8 mouse cellular contexts compared by ENCODE assay signal in genomic region chr16:13781216-13781615, GRCm38 (mm10). TPM values are rescaled to one million over a fixed set of nuclear protein-coding genes. Genes with fewer than 3 reads are reported as not detected.
DNase-seq lines count a peak whose midpoint lies in the region; ATAC-seq and TF ChIP-seq lines count a peak whose summit lies in the region.

No protein-coding gene starts in this region.

- WGBS in liver, embryonic 12.5 days (ENCODE audit: insufficient replicate concordance) = 14% methylated on average over 8 of the region's 8 CpGs
- 57% methylated on average over 8 of the region's 8 CpGs for WGBS in thymus, adult 2 months

- H3K4me2 ChIP-seq in liver, embryonic 12.5 days = peak overlapping the region; percentile 84

- H3K4me1 ChIP-seq in embryonic fibroblast, embryonic 13.5 days (ENCODE audit: control insufficient read depth, insufficient read depth, low read length) = peaks cover 3% of the 10 kb centered on the region
- H3K4me1 ChIP-seq in liver, embryonic 12.5 days = peaks cover 22% of the 10 kb centered on the region
- H3K4me1 ChIP-seq in thymus, adult 2 months (replicated peaks; ENCODE audit: control insufficient read depth, insufficient read depth, low read length) = peaks cover 11% of the 10 kb centered on the region

- ATAC-seq in liver, embryonic 12.5 days = peak; percentile 56
- no peak for ATAC-seq in frontal cortex, adult (ENCODE audit: low TSS enrichment)

- H3K9ac ChIP-seq in liver, embryonic 12.5 days = peak overlapping the region; percentile 94

- peaks cover 8% of the 10 kb centered on the region; the same call in 1 of the 2 replicates for H3K9me3 ChIP-seq in liver, embryonic 12.5 days (replicated peaks)

- no peak for TF ChIP-seq CTCF in embryonic fibroblast, embryonic 13.5 days (IDR thresholded peaks at IDR 0.05; ENCODE audit: borderline replicate concordance, insufficient read depth, low read length)
- TF ChIP-seq CTCF in thymus, adult 2 months (IDR thresholded peaks at IDR 0.05; ENCODE audit: borderline replicate concordance, control insufficient read depth, extremely low read depth, insufficient read depth, low read length, poor library complexity) = no peak

- TF ChIP-seq POLR2A in embryonic fibroblast, embryonic 13.5 days (IDR thresholded peaks at IDR 0.05; ENCODE audit: low read depth, low read length) = no peak
- TF ChIP-seq POLR2A in thymus, adult 2 months (IDR thresholded peaks at IDR 0.05; ENCODE audit: control insufficient read depth, extremely low read depth, insufficient read depth, low read length, poor library complexity) = no peak

- peak overlapping the region; percentile 94 for H3K4me3 ChIP-seq in embryonic fibroblast, embryonic 13.5 days (ENCODE audit: insufficient read depth, low read length)
- peak overlapping the region; percentile 87 for H3K4me3 ChIP-seq in liver, embryonic 12.5 days
- no peak overlapping the region for H3K4me3 ChIP-seq in thymus, adult 2 months (ENCODE audit: control insufficient read depth, insufficient read depth, low read length)

- peak; percentile 24 for DNase-seq in cerebellum, adult 9-10 months
- DNase-seq in cerebellum, postnatal 4 days (ENCODE audit: low spot score in 2 of 2) = no peak
- peak; percentile 20 for DNase-seq in 3134 (ENCODE audit: extremely low read depth, insufficient read length, low spot score)
- no peak for DNase-seq in right cerebral cortex, postnatal 25 days
- no peak for DNase-seq in thymus, adult 2 months

- H3K27me3 ChIP-seq in liver, embryonic 12.5 days (replicated peaks) = no peaks in the 10 kb centered on the region
- H3K27me3 ChIP-seq in thymus, adult 2 months (ENCODE audit: control insufficient read depth, insufficient read depth, low read length) = no peaks in the 10 kb centered on the region

- H3K36me3 ChIP-seq in liver, embryonic 12.5 days = peaks cover 45% of the 10 kb centered on the region
- H3K36me3 ChIP-seq in thymus, adult 2 months (ENCODE audit: control insufficient read depth, insufficient read depth, low read length) = peaks cover 19% of the 10 kb centered on the region

- H3K27ac ChIP-seq in embryonic fibroblast, embryonic 13.5 days (ENCODE audit: insufficient read depth, low read length) = no peak overlapping the region
- H3K27ac ChIP-seq in liver, embryonic 12.5 days = peak overlapping the region; percentile 86; the same call in 1 of the 2 replicates
- no peak overlapping the region for H3K27ac ChIP-seq in thymus, adult 2 months (ENCODE audit: control insufficient read depth, insufficient read depth, low read length)

RNA-seq across cellular contexts. Expression of gene Rrn3, which starts 0.7 kb away (rescaled TPM):
- 52.4 and 52.5 TPM in 2 replicates for polyA plus RNA-seq in embryonic fibroblast, embryonic 13.5 days (2011; ENCODE audit: insufficient read length, low read depth, missing spikeins)
- polyA plus RNA-seq in liver, embryonic 12.5 days (2016; fragmentation: Nextera tagmentation; extraction: Ambion mirVana) = 48.7 and 49.8 TPM in 2 replicates
- 13.6 and 14.6 TPM in 2 replicates for polyA plus RNA-seq in thymus, adult 2 months (2012; rRNA removed)

RNA-seq across cellular contexts. Expression of gene Ntan1, which starts 37.4 kb away (rescaled TPM):
- 73.3 and 82.0 TPM in 2 replicates for polyA plus RNA-seq in embryonic fibroblast, embryonic 13.5 days (2011; ENCODE audit: insufficient read length, low read depth, missing spikeins)
- 51.8 and 58.0 TPM in 2 replicates for polyA plus RNA-seq in liver, embryonic 12.5 days (2016; fragmentation: Nextera tagmentation; extraction: Ambion mirVana)
- 80.3 and 86.7 TPM in 2 replicates for polyA plus RNA-seq in thymus, adult 2 months (2012; rRNA removed)

RNA-seq across cellular contexts. Expression of gene Pla2g10, which starts 50.4 kb away (rescaled TPM):
- not detected in 2 replicates for polyA plus RNA-seq in embryonic fibroblast, embryonic 13.5 days (2011; ENCODE audit: insufficient read length, low read depth, missing spikeins)
- polyA plus RNA-seq in liver, embryonic 12.5 days (2016; fragmentation: Nextera tagmentation; extraction: Ambion mirVana) = 0.24 and 0.36 TPM in 2 replicates
- 0.35 TPM in 1 of 2 replicates, not detected in the other for polyA plus RNA-seq in thymus, adult 2 months (2012; rRNA removed)

Comparison
In these comparisons a context has a peak if more than half of its experiments do, and no peak if none do; other contexts are left out.
1. DNase-seq: peak in cerebellum, adult 9-10 months (single experiment) and 3134 (single experiment); none in cerebellum, postnatal 4 days (0 of 2), right cerebral cortex, postnatal 25 days (single experiment) and thymus, adult 2 months (single experiment).